8 mouse cellular contexts compared by ENCODE assay signal in genomic region chr8:47287641-47288130, GRCm38 (mm10).
A peak's percentile ranks its signal among the peaks of the same experiment; 100 is the strongest.
DNase-seq lines count a peak whose midpoint lies in the region; ATAC-seq lines count a peak whose summit lies in the region.

No protein-coding gene starts in this region.

- peak; percentile 4; the same call in 1 of the 2 replicates for ATAC-seq in neural tube, embryonic 11.5 days (ENCODE audit: insufficient read depth, low FRiP score, low TSS enrichment)
- peak; percentile 22 for ATAC-seq in intestine, embryonic 16.5 days
- ATAC-seq in liver, embryonic 16.5 days (ENCODE audit: low read depth) = no peak

- peak overlapping the region; percentile 99 for H3K9ac ChIP-seq in neural tube, embryonic 11.5 days (ENCODE audit: low read length)
- peak overlapping the region; percentile 85 for H3K9ac ChIP-seq in intestine, embryonic 16.5 days (ENCODE audit: low read depth, low read length)
- no peak overlapping the region for H3K9ac ChIP-seq in liver, embryonic 16.5 days (ENCODE audit: low read depth, low read length)

- peaks cover 30% of the 10 kb centered on the region for H3K4me1 ChIP-seq in neural tube, embryonic 11.5 days (ENCODE audit: control insufficient read depth, insufficient read depth, low read length)
- H3K4me1 ChIP-seq in intestine, embryonic 16.5 days (ENCODE audit: control insufficient read depth, insufficient read depth, low read length) = peaks cover 4% of the 10 kb centered on the region; the same call in 1 of the 2 replicates
- H3K4me1 ChIP-seq in liver, embryonic 16.5 days (ENCODE audit: control insufficient read depth, low read depth, low read length) = no peaks in the 10 kb centered on the region

- H3K4me2 ChIP-seq in neural tube, embryonic 11.5 days (ENCODE audit: low read depth) = peak overlapping the region; percentile 81
- H3K4me2 ChIP-seq in intestine, embryonic 16.5 days (ENCODE audit: low read depth, low read length) = peak overlapping the region; percentile 88
- H3K4me2 ChIP-seq in liver, embryonic 16.5 days (ENCODE audit: low read depth, low read length) = peak overlapping the region; percentile 73

- H3K4me3 ChIP-seq in neural tube, embryonic 11.5 days (ENCODE audit: low read depth, low read length) = peak overlapping the region; percentile 94
- peak overlapping the region; percentile 80 for H3K4me3 ChIP-seq in intestine, embryonic 16.5 days (ENCODE audit: low read length)
- H3K4me3 ChIP-seq in liver, embryonic 16.5 days (ENCODE audit: low read depth, low read length) = peak overlapping the region; percentile 54

- no peaks in the 10 kb centered on the region for H3K9me3 ChIP-seq in neural tube, embryonic 11.5 days (ENCODE audit: control insufficient read depth, low read length)
- no peaks in the 10 kb centered on the region for H3K9me3 ChIP-seq in intestine, embryonic 16.5 days (ENCODE audit: control insufficient read depth, low read length)
- H3K9me3 ChIP-seq in liver, embryonic 16.5 days (replicated peaks; ENCODE audit: control insufficient read depth, low read length) = no peaks in the 10 kb centered on the region

- under 1% methylated on average over 33 of the region's 33 CpGs for WGBS in neural tube, embryonic 11.5 days
- WGBS in intestine, embryonic 16.5 days = 1% methylated on average over 33 of the region's 33 CpGs
- WGBS in liver, embryonic 16.5 days (ENCODE audit: insufficient replicate concordance) = under 1% methylated on average over 33 of the region's 33 CpGs

- no peaks in the 10 kb centered on the region for H3K27me3 ChIP-seq in neural tube, embryonic 11.5 days (ENCODE audit: control insufficient read depth, insufficient read depth, low read length)
- H3K27me3 ChIP-seq in intestine, embryonic 16.5 days (replicated peaks; ENCODE audit: control insufficient read depth, insufficient read depth, low read length) = no peaks in the 10 kb centered on the region
- peaks cover 40% of the 10 kb centered on the region for H3K27me3 ChIP-seq in liver, embryonic 16.5 days (ENCODE audit: control insufficient read depth, insufficient read depth, low read depth, low read length)

- peak overlapping the region; percentile 98 for H3K27ac ChIP-seq in neural tube, embryonic 11.5 days (ENCODE audit: low read depth, low read length)
- H3K27ac ChIP-seq in intestine, embryonic 16.5 days (ENCODE audit: low read length) = no peak overlapping the region
- no peak overlapping the region for H3K27ac ChIP-seq in liver, embryonic 16.5 days (ENCODE audit: low read length)

- peak; percentile 73 for DNase-seq in neural tube, embryonic 11.5 days (ENCODE audit: low spot score)
- DNase-seq in neural tube, embryonic 10.5 days (ENCODE audit: extremely low spot score, low spot score) = no peak
- peak; percentile 70 to 74 for DNase-seq in cerebellum, postnatal 25 days
- DNase-seq in frontal cortex, postnatal 25 days (ENCODE audit: low spot score in 2 of 2) = peak; percentile 35 to 42
- peak; percentile 39 to 55 for DNase-seq in right cerebral cortex, adult 2 months (ENCODE audit: low spot score in 2 of 2)
- no peak for DNase-seq in natural killer cell, adult 2 months (ENCODE audit: low spot score in 2 of 2)

- no peaks in the 10 kb centered on the region for H3K36me3 ChIP-seq in neural tube, embryonic 11.5 days (ENCODE audit: control insufficient read depth, insufficient read depth, low read length)
- H3K36me3 ChIP-seq in intestine, embryonic 16.5 days (ENCODE audit: control insufficient read depth, insufficient read depth, low read length) = no peaks in the 10 kb centered on the region
- no peaks in the 10 kb centered on the region for H3K36me3 ChIP-seq in liver, embryonic 16.5 days (ENCODE audit: control insufficient read depth, insufficient read depth)

Comparison
In these comparisons a context has a peak if more than half of its experiments do, and no peak if none do; other contexts are left out.
1. DNase-seq: peak in neural tube, embryonic 11.5 days (single experiment), cerebellum, postnatal 25 days (2 of 2), frontal cortex, postnatal 25 days (2 of 2) and right cerebral cortex, adult 2 months (2 of 2); none in neural tube, embryonic 10.5 days (single experiment) and natural killer cell, adult 2 months (0 of 2).
2. Peak in every context shown above with its lines, with median percentiles within 50 percentile points of each other: H3K4me2 ChIP-seq and H3K4me3 ChIP-seq.